ENCODE assay signal across 8 mouse cellular contexts in the genomic region with DNA sequence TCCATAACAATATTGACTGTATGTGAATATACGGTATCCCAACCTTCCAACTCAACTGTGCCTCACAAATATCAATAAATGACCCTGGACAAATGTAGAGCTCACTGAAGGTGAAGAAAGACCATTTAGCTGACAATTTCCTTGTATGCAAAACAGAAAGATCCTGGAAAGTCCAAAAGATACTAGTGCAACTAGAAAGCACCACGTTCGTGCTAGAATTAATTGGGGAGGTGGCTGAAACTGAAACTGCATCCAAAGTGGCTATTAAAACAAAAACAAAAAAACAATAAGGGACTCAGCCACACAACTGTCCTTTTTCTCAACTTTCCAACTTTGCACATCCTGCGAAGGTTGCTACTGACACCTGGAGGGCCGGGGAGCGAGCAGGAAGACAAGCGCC. TPM values are rescaled to one million over a fixed set of nuclear protein-coding genes. Genes with fewer than 3 reads are reported as not detected.
DNase-seq lines count a peak whose midpoint lies in the region; ATAC-seq lines count a peak whose summit lies in the region.

No protein-coding gene starts in this region.

- H3K9ac ChIP-seq in kidney, embryonic 14.5 days (ENCODE audit: low read depth, low read length): peak overlapping the region; percentile 83
- H3K9ac ChIP-seq in hindbrain, embryonic 14.5 days: peak overlapping the region; percentile 73
- H3K9ac ChIP-seq in midbrain, embryonic 14.5 days (replicated peaks; ENCODE audit: low read length): peak overlapping the region; percentile 68

- H3K27ac ChIP-seq in kidney, embryonic 14.5 days (ENCODE audit: low read depth, low read length): peak overlapping the region; percentile 78; the same call in 1 of the 2 replicates
- H3K27ac ChIP-seq in brown adipose tissue, adult 24 weeks (replicated peaks; ENCODE audit: low read depth, low read length): peak overlapping the region; percentile 81
- peak overlapping the region; percentile 81 for H3K27ac ChIP-seq in hindbrain, embryonic 14.5 days
- H3K27ac ChIP-seq in midbrain, embryonic 14.5 days (replicated peaks; ENCODE audit: low read depth, low read length): peak overlapping the region; percentile 93

- H3K4me1 ChIP-seq in kidney, embryonic 14.5 days (ENCODE audit: control insufficient read depth, insufficient read depth, low read length): peaks cover 6% of the 10 kb centered on the region; the same call in 1 of the 2 replicates
- H3K4me1 ChIP-seq in brown adipose tissue, adult 24 weeks (ENCODE audit: control insufficient read depth, insufficient read depth, insufficient read length, low read length): no peaks in the 10 kb centered on the region
- peaks cover 18% of the 10 kb centered on the region for H3K4me1 ChIP-seq in hindbrain, embryonic 14.5 days (replicated peaks; ENCODE audit: control insufficient read depth, insufficient read depth, low read length)
- peaks cover 10% of the 10 kb centered on the region for H3K4me1 ChIP-seq in midbrain, embryonic 14.5 days (ENCODE audit: control insufficient read depth, insufficient read depth, low read length)

- peak overlapping the region; percentile 81 for H3K4me2 ChIP-seq in kidney, embryonic 14.5 days (replicated peaks; ENCODE audit: low read depth, low read length)
- peak overlapping the region; percentile 60 for H3K4me2 ChIP-seq in hindbrain, embryonic 14.5 days (replicated peaks)
- H3K4me2 ChIP-seq in midbrain, embryonic 14.5 days (ENCODE audit: low read length): peak overlapping the region; percentile 76

- no peak for DNase-seq in kidney, adult 11 months
- no peak for DNase-seq in hindbrain, embryonic 14.5 days (ENCODE audit: low spot score)
- DNase-seq in midbrain, embryonic 14.5 days: no peak
- no peak for DNase-seq in urinary bladder, postnatal 10 days (ENCODE audit: low spot score)
- no peak for DNase-seq in urinary bladder, postnatal 14 days (ENCODE audit: low spot score)
- no peak for DNase-seq in adrenal gland, postnatal 10 days

- peak overlapping the region; percentile 84 for H3K4me3 ChIP-seq in kidney, embryonic 14.5 days (ENCODE audit: low read length)
- peak overlapping the region; percentile 91 for H3K4me3 ChIP-seq in brown adipose tissue, adult 24 weeks (ENCODE audit: insufficient read depth, low read depth, low read length)
- H3K4me3 ChIP-seq in hindbrain, embryonic 14.5 days (replicated peaks; ENCODE audit: low read length): peak overlapping the region; percentile 70
- H3K4me3 ChIP-seq in midbrain, embryonic 14.5 days (replicated peaks; ENCODE audit: low read depth, low read length): peak overlapping the region; percentile 78

- peaks cover 2% of the 10 kb centered on the region; the same call in 1 of the 2 replicates for H3K36me3 ChIP-seq in kidney, embryonic 14.5 days (ENCODE audit: control insufficient read depth, insufficient read depth, low read length)
- peaks cover under 1% of the 10 kb centered on the region; the same call in 1 of the 2 replicates for H3K36me3 ChIP-seq in hindbrain, embryonic 14.5 days (replicated peaks; ENCODE audit: control insufficient read depth, insufficient read depth)
- H3K36me3 ChIP-seq in midbrain, embryonic 14.5 days (ENCODE audit: control insufficient read depth, insufficient read depth, low read length): no peaks in the 10 kb centered on the region

- no peaks in the 10 kb centered on the region for H3K27me3 ChIP-seq in kidney, embryonic 14.5 days (ENCODE audit: control insufficient read depth, insufficient read depth, low read length)
- H3K27me3 ChIP-seq in hindbrain, embryonic 14.5 days (ENCODE audit: control insufficient read depth, insufficient read depth, low read length): no peaks in the 10 kb centered on the region
- H3K27me3 ChIP-seq in midbrain, embryonic 14.5 days (ENCODE audit: control insufficient read depth, insufficient read depth, low read length): no peaks in the 10 kb centered on the region

- whole genome bisulfite sequencing in kidney, embryonic 14.5 days: 7% methylated on average over 7 of the region's 7 CpGs
- 14% methylated on average over 7 of the region's 7 CpGs for WGBS in hindbrain, embryonic 14.5 days
- WGBS in midbrain, embryonic 14.5 days: 9% methylated on average over 7 of the region's 7 CpGs

- no peak for ATAC-seq in kidney, embryonic 14.5 days (ENCODE audit: low FRiP score, low TSS enrichment)
- no peak for ATAC-seq in hindbrain, embryonic 14.5 days (ENCODE audit: low FRiP score)
- ATAC-seq in midbrain, embryonic 14.5 days (ENCODE audit: low FRiP score, low TSS enrichment): no peak

- no peaks in the 10 kb centered on the region for H3K9me3 ChIP-seq in kidney, embryonic 14.5 days (ENCODE audit: control insufficient read depth, low read length)
- no peaks in the 10 kb centered on the region for H3K9me3 ChIP-seq in hindbrain, embryonic 14.5 days (ENCODE audit: control insufficient read depth, low read length)
- H3K9me3 ChIP-seq in midbrain, embryonic 14.5 days (ENCODE audit: control insufficient read depth, low read length): no peaks in the 10 kb centered on the region

RNA-seq across cellular contexts. Expression of gene Nde1, which starts 4.5 kb away (rescaled TPM):
- 94.9 and 147 TPM in 2 replicates for polyA plus RNA-seq in kidney, embryonic 14.5 days (2014; fragmentation: Nextera tagmentation; extraction: Ambion mirVana)
- polyA plus RNA-seq in brown adipose tissue, adult 24 weeks (2012; ENCODE audit: insufficient read depth, insufficient read length, missing spikeins): 14.3 and 16.5 TPM in 2 replicates
- 22.7 and 28.4 TPM in 2 replicates for polyA plus RNA-seq in hindbrain, embryonic 14.5 days (2014; fragmentation: Nextera tagmentation; extraction: Ambion mirVana)
- polyA plus RNA-seq in midbrain, embryonic 14.5 days (2014; fragmentation: Nextera tagmentation; extraction: Ambion mirVana): 19.4 and 39.0 TPM in 2 replicates
- total RNA-seq in adrenal gland, postnatal 10 days (2021): 10 to 100 TPM; 35.9 to 39.0 TPM

RNA-seq across cellular contexts. Expression of gene Marf1, which starts 4.6 kb away (rescaled TPM):
- 20.7 and 28.5 TPM in 2 replicates for polyA plus RNA-seq in kidney, embryonic 14.5 days (2014; fragmentation: Nextera tagmentation; extraction: Ambion mirVana)
- 12.3 and 14.0 TPM in 2 replicates for polyA plus RNA-seq in brown adipose tissue, adult 24 weeks (2012; ENCODE audit: insufficient read depth, insufficient read length, missing spikeins)
- 14.4 and 15.0 TPM in 2 replicates for polyA plus RNA-seq in hindbrain, embryonic 14.5 days (2014; fragmentation: Nextera tagmentation; extraction: Ambion mirVana)
- polyA plus RNA-seq in midbrain, embryonic 14.5 days (2014; fragmentation: Nextera tagmentation; extraction: Ambion mirVana): 18.6 and 28.5 TPM in 2 replicates
- total RNA-seq in adrenal gland, postnatal 10 days (2021): 10 to 100 TPM; 64.9 to 66.4 TPM
